Mouse (Mus musculus) urinary bladder, postnatal 25 days (tissue): ENCODE data around the gene Dlx5.

Source experiments
- DNase-seq: peaks from one replicate; pipeline ENCODE4 v3.0.0; 2022; ENCODE audit warnings: low spot score

The Dlx5 gene

GRCm38 (mm10) chr6:6881638-6882190 lies at the start of gene Dlx5:
Gene Dlx5 (minus strand): TSS chr6:6882085.
- DNase-seq: peak; percentile 19

- no peak for DNase-seq
Measured at GRCm38 (mm10) chr6:6931507-6931906, 49.6 kb upstream of the Dlx5 start.

- DNase-seq: no peak
Measured at GRCm38 (mm10) chr6:6930831-6931230, 48.9 kb upstream of the Dlx5 start.

GRCm38 (mm10) chr6:6925264-6925663 lies 43.4 kb upstream of the Dlx5 start:
- no peak for DNase-seq

GRCm38 (mm10) chr6:6917334-6917733 lies 35.4 kb upstream of the Dlx5 start:
- DNase-seq: no peak

GRCm38 (mm10) chr6:6915526-6915915 lies 33.6 kb upstream of the Dlx5 start:
- DNase-seq: no peak

- peak; percentile 12 for DNase-seq
Measured at GRCm38 (mm10) chr6:6914849-6915525, 33.1 kb upstream of the Dlx5 start.

GRCm38 (mm10) chr6:6914304-6914703 lies 32.4 kb upstream of the Dlx5 start:
- no peak for DNase-seq

GRCm38 (mm10) chr6:6909586-6909985 lies 27.7 kb upstream of the Dlx5 start:
- peak; percentile 45 for DNase-seq

GRCm38 (mm10) chr6:6890047-6890446 lies 8.2 kb upstream of the Dlx5 start:
- DNase-seq: no peak

- DNase-seq: no peak
Measured at GRCm38 (mm10) chr6:6886225-6886624, 4.3 kb upstream of the Dlx5 start.

GRCm38 (mm10) chr6:6884897-6885296 lies 3.0 kb upstream of the Dlx5 start:
- DNase-seq: no peak

GRCm38 (mm10) chr6:6882266-6882797 lies 447 bp upstream of the Dlx5 start:
- no peak for DNase-seq

- DNase-seq: no peak
Measured at GRCm38 (mm10) chr6:6881115-6881637, 709 bp downstream of the Dlx5 start.

GRCm38 (mm10) chr6:6880361-6881114 lies 1.3 kb downstream of the Dlx5 start:
- no peak for DNase-seq

GRCm38 (mm10) chr6:6879371-6880325 lies 2.2 kb downstream of the Dlx5 start:
- no peak for DNase-seq

- DNase-seq: no peak
Measured at GRCm38 (mm10) chr6:6878841-6879291, 3.0 kb downstream of the Dlx5 start.

GRCm38 (mm10) chr6:6877981-6878840 lies 3.7 kb downstream of the Dlx5 start:
- no peak for DNase-seq

GRCm38 (mm10) chr6:6877346-6877910 lies 4.5 kb downstream of the Dlx5 start:
- no peak for DNase-seq

- DNase-seq: no peak
Measured at GRCm38 (mm10) chr6:6876731-6877130, 5.2 kb downstream of the Dlx5 start.
